ENCODE assay signal across 8 mouse cellular contexts in the genomic region with DNA sequence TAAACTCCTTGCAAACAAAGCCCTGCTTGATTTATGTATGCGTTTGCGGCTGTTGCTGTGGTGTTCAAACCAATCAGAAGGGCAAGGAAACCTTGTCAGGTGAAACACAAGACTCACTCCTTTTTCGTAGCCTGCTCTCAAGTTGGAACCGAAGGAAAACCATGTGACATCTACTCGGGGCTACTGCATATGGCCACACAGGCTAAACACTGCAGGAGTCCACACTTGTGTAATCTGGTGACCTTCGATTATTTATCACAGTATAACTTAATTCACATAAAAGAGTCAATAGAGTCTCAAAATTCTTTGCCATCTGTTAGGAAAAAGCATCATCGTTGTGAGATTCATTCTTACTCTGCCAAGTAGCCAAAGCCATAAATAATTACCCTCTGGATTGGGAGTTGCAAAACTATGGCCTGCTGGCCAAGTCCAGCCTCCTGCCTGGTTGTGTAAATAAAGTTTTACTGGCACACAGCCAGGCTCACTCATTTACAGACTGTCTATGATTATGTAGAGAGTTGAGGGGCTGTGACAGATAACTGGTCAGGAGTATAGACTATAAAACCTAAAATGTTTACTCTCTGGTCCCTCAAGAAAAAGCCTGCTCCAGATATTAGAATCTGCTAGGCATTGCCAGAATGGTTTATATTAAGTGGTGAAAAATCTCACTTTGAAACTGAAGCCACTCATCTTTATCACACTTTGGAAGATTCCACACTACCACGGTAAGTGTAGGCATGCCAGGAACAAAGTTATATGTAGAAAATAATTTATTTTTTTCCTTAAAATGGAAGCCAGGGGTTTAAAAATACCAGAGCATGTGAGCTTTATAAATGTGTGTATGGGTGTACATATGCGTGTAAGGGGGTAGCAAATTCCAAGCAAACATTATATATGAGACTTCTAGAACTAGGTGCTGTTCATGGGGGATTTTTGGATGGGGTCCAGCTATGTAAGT. TPM values are rescaled to one million over a fixed set of nuclear protein-coding genes. Genes with fewer than 3 reads are reported as not detected.
A peak's percentile ranks its signal among the peaks of the same experiment; 100 is the strongest.
DNase-seq lines count a peak whose midpoint lies in the region; ATAC-seq and TF ChIP-seq lines count a peak whose summit lies in the region.

No protein-coding gene starts in this region.

- no peak overlapping the region for H3K4me2 ChIP-seq in hindbrain, postnatal 0 days (ENCODE audit: low read depth, low read length)
- H3K4me2 ChIP-seq in hindbrain, embryonic 11.5 days (replicated peaks; ENCODE audit: low read depth, low read length) = no peak overlapping the region
- H3K4me2 ChIP-seq in kidney, embryonic 15.5 days = no peak overlapping the region; the same call in 1 of the 2 replicates

- no peak overlapping the region for H3K27ac ChIP-seq in hindbrain, postnatal 0 days
- no peak overlapping the region for H3K27ac ChIP-seq in hindbrain, embryonic 11.5 days (ENCODE audit: low read depth, low read length)
- H3K27ac ChIP-seq in kidney, embryonic 15.5 days = peak overlapping the region; percentile 46; the same call in 1 of the 2 replicates

- ATAC-seq in hindbrain, postnatal 0 days = no peak
- no peak for ATAC-seq in hindbrain, embryonic 11.5 days (ENCODE audit: low FRiP score)
- ATAC-seq in kidney, embryonic 15.5 days (replicated peaks; ENCODE audit: low FRiP score) = peak; percentile 62

- DNase-seq in hindbrain, postnatal 0 days (ENCODE audit: low spot score) = peak; percentile 20
- no peak for DNase-seq in hindbrain, embryonic 11.5 days (ENCODE audit: low spot score)
- DNase-seq in adrenal gland, postnatal 36 days = peak; percentile 55 to 65
- peak; percentile 83 for DNase-seq in lung, postnatal 36 days
- DNase-seq in cerebellum, adult 8-10 months = no peak
- DNase-seq in thymus, adult 18-20 months = no peak
- no peak for DNase-seq in spleen, adult 18-20 months

- 57% methylated on average over 9 of the region's 9 CpGs for WGBS in hindbrain, postnatal 0 days
- 85% methylated on average over 9 of the region's 9 CpGs for WGBS in hindbrain, embryonic 11.5 days
- WGBS in kidney, embryonic 15.5 days = 46% methylated on average over 9 of the region's 9 CpGs

- no peaks in the 10 kb centered on the region for H3K4me1 ChIP-seq in hindbrain, postnatal 0 days (ENCODE audit: insufficient read depth, low read length)
- H3K4me1 ChIP-seq in hindbrain, embryonic 11.5 days (replicated peaks; ENCODE audit: control insufficient read depth, insufficient read depth, low read length) = no peaks in the 10 kb centered on the region
- H3K4me1 ChIP-seq in kidney, embryonic 15.5 days = peaks cover 19% of the 10 kb centered on the region

- no peak for TF ChIP-seq CTCF in hindbrain, postnatal 0 days (IDR thresholded peaks at IDR 0.05; ENCODE audit: low read depth)

- no peaks in the 10 kb centered on the region for H3K36me3 ChIP-seq in hindbrain, postnatal 0 days (ENCODE audit: insufficient read depth, low read length)
- no peaks in the 10 kb centered on the region for H3K36me3 ChIP-seq in hindbrain, embryonic 11.5 days (ENCODE audit: control insufficient read depth, insufficient read depth, low read length)
- H3K36me3 ChIP-seq in kidney, embryonic 15.5 days = no peaks in the 10 kb centered on the region

- no peak overlapping the region for H3K9ac ChIP-seq in hindbrain, postnatal 0 days (replicated peaks; ENCODE audit: low read length)
- H3K9ac ChIP-seq in hindbrain, embryonic 11.5 days (ENCODE audit: low read depth, low read length) = no peak overlapping the region
- no peak overlapping the region for H3K9ac ChIP-seq in kidney, embryonic 15.5 days

- H3K9me3 ChIP-seq in hindbrain, postnatal 0 days (ENCODE audit: low read length) = no peaks in the 10 kb centered on the region
- no peaks in the 10 kb centered on the region for H3K9me3 ChIP-seq in hindbrain, embryonic 11.5 days (ENCODE audit: control insufficient read depth, low read length)
- no peaks in the 10 kb centered on the region for H3K9me3 ChIP-seq in kidney, embryonic 15.5 days (replicated peaks)

- H3K27me3 ChIP-seq in hindbrain, postnatal 0 days (ENCODE audit: insufficient read depth, low read length) = no peaks in the 10 kb centered on the region
- no peaks in the 10 kb centered on the region for H3K27me3 ChIP-seq in hindbrain, embryonic 11.5 days (ENCODE audit: control insufficient read depth, insufficient read depth, low read length)
- no peaks in the 10 kb centered on the region for H3K27me3 ChIP-seq in kidney, embryonic 15.5 days

- H3K4me3 ChIP-seq in hindbrain, postnatal 0 days (ENCODE audit: low read length) = no peak overlapping the region
- H3K4me3 ChIP-seq in hindbrain, embryonic 11.5 days (ENCODE audit: low read depth, low read length) = no peak overlapping the region
- H3K4me3 ChIP-seq in kidney, embryonic 15.5 days (replicated peaks) = no peak overlapping the region

RNA-seq across cellular contexts. Expression of gene Tanc2, which starts 40.3 kb away (rescaled TPM):
- 83.4 and 122 TPM in 2 replicates for total RNA-seq in hindbrain, postnatal 0 days (2014; rRNA removed)
- polyA plus RNA-seq in hindbrain, postnatal 0 days (2015; fragmentation: Nextera tagmentation; extraction: Ambion mirVana) = 25.0 and 26.8 TPM in 2 replicates
- polyA plus RNA-seq in hindbrain, embryonic 11.5 days (2014; fragmentation: Nextera tagmentation; extraction: Ambion mirVana) = 17.4 and 22.3 TPM in 2 replicates
- total RNA-seq in adrenal gland, postnatal 36 days (2021) = 10 to 100 TPM; 17.2 to 18.2 TPM
- polyA plus RNA-seq in kidney, embryonic 15.5 days (2015; fragmentation: Nextera tagmentation; extraction: Ambion mirVana) = 7.7 and 9.4 TPM in 2 replicates

Comparison
In these comparisons a context has a peak if more than half of its experiments do, and no peak if none do; other contexts are left out.
1. DNase-seq: peak in hindbrain, postnatal 0 days (single experiment), adrenal gland, postnatal 36 days (2 of 2) and lung, postnatal 36 days (single experiment); none in hindbrain, embryonic 11.5 days (single experiment), cerebellum, adult 8-10 months (single experiment), thymus, adult 18-20 months (0 of 2) and spleen, adult 18-20 months (0 of 2).